Mouse (Mus musculus): ENCODE measurements at regions not wholly inside any gene's neighbourhood (a gene's known extent, or its start where the extent isn't known, plus 50 kb on each side); places are given as distances from the start of the nearest gene placed in this dataset.

- TF ChIP-seq CTCF (IDR thresholded peaks at IDR 0.05; ENCODE audit: low read depth, low read length) (no peak), POLR2A (IDR thresholded peaks at IDR 0.05; ENCODE audit: extremely low read depth, insufficient read depth, low read length) (no peak)
Observed at GRCm38 (mm10) chr4:106254761-106255475, 61.1 kb upstream of the Usp24 start.
